Mouse (Mus musculus) adrenal gland, postnatal 36 days (tissue): Measurements from ENCODE around the gene Fam241b. TPM values are rescaled to one million over a fixed set of nuclear protein-coding genes. Genes with fewer than 3 reads are reported as not detected.

Experiments used
- DNase-seq, 2 experiments: peaks; one replicate each; pipeline ENCODE4 v3.0.0; 2021; ENCODE audit warnings: mixed read lengths in 1 of 2
- total RNA-seq, 2 experiments: library from RNA; stranded (reverse); gene quantifications; 2 replicates each; pipeline ENCODE4 v1.2.3; 2021

Fam241b gene
- total RNA-seq, 2 experiments from 2014 or later = 2.2 to 5.5 TPM

GRCm38 (mm10) chr10:62070636-62071035 is 73.1 kb downstream of the Fam241b start:
- DNase-seq = no peak

- DNase-seq = no peak
Observed at GRCm38 (mm10) chr10:62069946-62070345, 73.8 kb downstream of the Fam241b start.

GRCm38 (mm10) chr10:62069398-62069797 is 74.3 kb downstream of the Fam241b start:
- no peak for DNase-seq

DNA sequence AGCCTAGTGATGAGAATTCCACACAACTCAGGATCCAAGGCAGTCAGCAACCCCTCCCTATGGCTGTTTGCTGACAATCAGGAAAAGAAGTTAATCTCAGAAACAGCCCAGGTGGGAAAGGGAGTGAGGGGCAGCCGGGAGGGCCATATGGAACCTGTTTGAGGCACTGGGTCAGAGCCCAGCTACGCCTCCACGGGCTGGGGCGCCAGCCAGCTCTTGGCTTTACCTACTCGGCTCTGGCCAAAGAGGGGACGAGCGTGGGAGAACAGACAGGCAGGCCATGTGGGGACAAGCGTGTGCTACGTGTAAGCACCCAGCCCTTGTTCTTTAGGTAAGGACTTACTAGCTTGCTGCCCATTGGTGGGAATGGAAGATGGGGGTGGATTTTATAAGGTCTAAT is 75.2 kb downstream of the Fam241b start:
- DNase-seq = no peak

DNA sequence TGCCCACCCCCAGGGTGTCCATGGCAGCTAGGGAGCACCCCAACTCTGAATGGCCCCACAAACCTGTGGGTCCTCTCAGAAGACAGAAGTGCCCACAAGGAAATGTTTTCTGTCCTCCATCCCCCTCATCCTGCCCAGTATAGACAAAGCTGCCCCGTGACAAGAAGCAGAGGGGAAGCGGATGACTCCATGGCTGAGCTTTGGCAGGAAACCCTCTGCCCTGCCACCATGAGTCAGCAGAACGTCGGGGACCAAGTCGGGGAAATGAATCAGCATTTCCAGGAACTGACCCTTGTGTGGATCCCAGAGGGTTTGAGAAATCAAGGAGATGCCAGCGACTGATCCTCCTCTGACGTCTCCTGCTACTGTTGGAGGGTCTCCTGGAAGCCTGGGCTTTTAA is 77.5 kb downstream of the Fam241b start:
- peak; percentile 20 to 33 for DNase-seq

DNA sequence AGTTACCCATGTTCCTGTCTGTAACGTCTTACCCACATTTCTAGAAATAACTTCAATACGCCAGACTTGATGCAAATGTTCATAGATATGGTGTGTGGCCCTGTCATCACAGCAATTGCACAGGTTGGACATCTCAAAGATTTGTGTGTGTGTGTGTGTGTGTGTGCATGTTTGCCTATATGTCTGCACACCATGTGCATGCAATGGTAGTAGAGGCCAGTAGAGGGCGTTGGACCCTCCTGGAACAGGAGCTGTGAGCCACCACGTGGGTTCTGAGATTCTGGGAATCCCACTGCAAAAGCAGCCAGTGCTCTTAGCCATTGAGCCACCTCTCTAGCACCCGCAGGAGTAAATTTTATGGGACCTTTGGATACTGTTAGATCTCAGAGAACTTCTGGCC is 80.9 kb downstream of the Fam241b start:
- DNase-seq = no peak

GRCm38 (mm10) chr10:62060969-62061678 is 82.6 kb downstream of the Fam241b start:
- no peak for DNase-seq

GRCm38 (mm10) chr10:62060224-62060913 is 83.4 kb downstream of the Fam241b start:
- no peak for DNase-seq

DNA sequence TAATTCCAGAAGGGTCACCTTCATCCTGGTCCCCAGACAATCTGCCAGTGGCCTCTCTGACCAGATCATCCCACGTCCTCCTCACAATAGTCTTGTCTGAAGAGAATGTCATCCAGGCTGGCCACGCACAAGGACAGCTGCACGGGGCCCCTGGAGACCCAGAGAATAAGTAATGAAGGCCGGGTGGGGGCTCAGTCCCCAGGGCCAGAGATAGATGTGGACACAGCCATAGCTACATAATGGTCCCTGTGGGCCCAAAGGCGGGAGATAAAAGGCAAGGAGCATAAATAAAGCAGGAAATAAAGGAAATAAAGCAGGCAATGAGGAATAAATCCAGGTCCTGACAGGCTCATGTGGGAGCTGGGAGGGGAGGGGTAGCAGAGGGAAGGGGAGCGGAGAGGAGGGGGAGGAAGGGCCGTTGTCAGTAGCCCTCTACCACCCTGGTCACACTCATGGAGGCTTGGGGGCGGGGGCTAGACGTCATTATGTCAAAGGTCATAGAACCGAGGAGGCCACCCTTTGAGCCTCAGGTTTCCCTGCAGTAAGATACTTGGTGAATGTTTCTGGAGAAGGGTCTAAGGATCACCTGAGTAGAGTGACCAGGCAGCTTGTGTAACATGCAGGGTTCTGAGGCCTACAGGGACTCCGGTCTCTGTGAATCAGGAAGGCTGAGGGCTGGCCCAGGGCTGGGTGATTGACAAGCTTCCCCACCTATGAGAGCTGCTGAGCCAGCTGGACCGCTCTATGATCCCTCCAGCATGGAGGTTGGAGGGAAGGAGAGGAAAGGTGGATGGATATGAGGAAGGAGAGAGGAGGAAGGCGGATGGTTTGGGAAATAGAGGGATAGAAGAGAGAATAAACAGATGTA is 85.0 kb downstream of the Fam241b start:
- DNase-seq = no peak

Other genes with a start within 250 kb of the Fam241b start
- gene Col13a1, start 164.8 kb downstream of the Fam241b start, total RNA-seq = 10 to 100 TPM in 1 of 2 experiments, 1 to 10 TPM in 1; 5.3 to 11.1 TPM
- gene Neurog3, start 10.8 kb downstream of the Fam241b start, total RNA-seq = not detected
- 10 to 100 TPM; 21.1 to 22.7 TPM for gene Tspan15, start 87.3 kb upstream of the Fam241b start, total RNA-seq
- gene Tacr2, start 108.5 kb upstream of the Fam241b start, total RNA-seq = 10 to 100 TPM; 21.9 to 46.0 TPM
- 10 to 100 TPM; 25.3 to 25.9 TPM for gene Hk1, start 236.0 kb upstream of the Fam241b start, total RNA-seq